Mouse (Mus musculus) activated CD4-positive, CD25-positive, alpha-beta regulatory T cell (primary cell): Measurements from ENCODE around the gene 1700042G07Rik. TPM values are rescaled to one million over a fixed set of nuclear protein-coding genes. Genes with fewer than 3 reads are reported as not detected.

ENCODE experiments used
- polyA plus RNA-seq, 2 experiments: library from polyadenylated mRNA; unstranded; fragments of 100-300 nt; shearing (Covaris generic); gene quantifications; one replicate each; pipeline ENCODE4 v1.2.1; 2017

The 1700042G07Rik gene
- not detected for polyA plus RNA-seq

GRCm38 (mm10) chr4:116173072-116173471, at the start of gene 1700042G07Rik, which contains the start of gene Gm49337:
TSS of gene 1700042G07Rik (plus strand) at chr4:116173372.
TSS of gene Gm49337 (plus strand) at chr4:116173384.

GRCm38 (mm10) chr4:116123602-116124519, 49.3 kb upstream of the 1700042G07Rik start, which contains the start of the genes Rad54l and Pomgnt1:
TSS of gene Rad54l (minus strand) at chr4:116123690.
TSS of gene Pomgnt1 (plus strand) at chr4:116123840.

GRCm38 (mm10) chr4:116151238-116151637, 21.9 kb upstream of the 1700042G07Rik start, which contains the start of gene Lurap1:
TSS of gene Lurap1 (minus strand) at chr4:116151338.

GRCm38 (mm10) chr4:116167404-116167803, 5.8 kb upstream of the 1700042G07Rik start, which contains the start of gene Tspan1:
TSS of gene Tspan1 (minus strand) at chr4:116167601.

GRCm38 (mm10) chr4:116221140-116221851, 48.1 kb downstream of the 1700042G07Rik start, which contains the start of gene Pik3r3:
TSS of gene Pik3r3 (plus strand) at chr4:116221618.

Other genes with a start within 250 kb of the 1700042G07Rik start
- gene Dmbx1, start 233.4 kb upstream of the 1700042G07Rik start, polyA plus RNA-seq = under 1 TPM; 0.02 to 0.05 TPM
- 100 to 1,000 TPM; 122 to 138 TPM for gene Faah, start 155.4 kb upstream of the 1700042G07Rik start, polyA plus RNA-seq
- 10 to 100 TPM; 23.7 to 24.6 TPM for gene Nsun4, start 119.5 kb upstream of the 1700042G07Rik start, polyA plus RNA-seq
- 100 to 1,000 TPM; 487 to 596 TPM for gene Uqcrh, start 98.3 kb upstream of the 1700042G07Rik start, polyA plus RNA-seq
- 10 to 100 TPM; 43.3 to 46.4 TPM for gene Lrrc41, start 98.1 kb upstream of the 1700042G07Rik start, polyA plus RNA-seq
- gene Rad54l, start 49.7 kb upstream of the 1700042G07Rik start, polyA plus RNA-seq = 1 to 10 TPM; 6.1 to 8.3 TPM
- gene Pomgnt1, start 49.5 kb upstream of the 1700042G07Rik start, polyA plus RNA-seq = 10 to 100 TPM; 32.4 to 41.0 TPM
- gene Lurap1, start 22.0 kb upstream of the 1700042G07Rik start, polyA plus RNA-seq = under 1 TPM; 0.18 to 0.75 TPM
- not detected for gene Tspan1, start 5.8 kb upstream of the 1700042G07Rik start, polyA plus RNA-seq
- gene Gm49337, start within 50 bp of the 1700042G07Rik start, polyA plus RNA-seq = not detected
- 1 to 10 TPM; 2.2 to 2.3 TPM for gene Pik3r3, start 48.2 kb downstream of the 1700042G07Rik start, polyA plus RNA-seq